Mouse (Mus musculus) adrenal gland, adult 8-10 months (tissue): ENCODE results near the gene Srsf5. TPM values are rescaled to one million over a fixed set of nuclear protein-coding genes. Genes with fewer than 3 reads are reported as not detected.

ENCODE experiments used
- DNase-seq: peaks from one replicate; pipeline ENCODE4 v3.0.0; 2022
- total RNA-seq, 4 experiments: library from RNA; stranded (reverse); gene quantifications; 2 replicates each; pipeline ENCODE4 v1.2.4; 2022

The Srsf5 gene
- total RNA-seq, 4 experiments from 2014 or later, result 281 to 615 (median 513) TPM

DNA sequence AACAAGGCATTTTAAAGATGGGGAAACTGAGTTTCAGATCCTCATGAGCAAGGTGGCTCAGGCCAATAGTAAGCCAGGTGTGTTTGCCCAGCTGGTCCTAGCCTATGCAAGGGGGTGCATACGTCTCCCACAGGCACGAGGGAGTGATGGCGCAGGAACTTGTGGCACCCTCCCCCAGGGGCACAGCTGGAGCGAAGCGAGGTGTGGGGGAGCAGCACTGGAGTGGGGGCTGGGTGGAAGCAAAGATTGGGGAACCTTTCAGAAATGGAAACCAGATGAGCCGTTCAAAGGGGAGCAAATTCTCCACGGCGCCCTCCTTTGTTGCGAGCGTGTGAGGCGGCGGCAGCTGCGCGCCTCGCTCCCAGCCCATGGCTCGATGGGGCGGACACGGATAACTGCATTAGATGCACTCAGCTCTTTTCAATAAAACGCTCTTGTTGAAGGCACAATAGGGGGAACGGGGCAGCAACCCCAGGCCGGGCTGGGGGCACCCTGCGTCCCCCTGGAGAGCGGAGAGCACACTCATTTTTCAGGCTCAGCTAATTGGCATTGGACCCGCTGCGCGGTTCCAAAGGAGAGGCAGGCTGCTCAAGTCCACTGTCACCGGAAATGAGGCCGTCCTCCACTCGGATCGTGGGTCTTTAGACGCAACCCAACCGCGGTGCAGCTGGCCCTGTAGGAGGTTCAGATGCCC, 53.4 kb downstream of the Srsf5 start:
- no peak for DNase-seq

Other genes starting within 250 kb of the Srsf5 start
- under 1 TPM in 1 of 4 experiments, not detected in 3; 0.09 TPM for gene Ccdc177, start 184.8 kb upstream of the Srsf5 start, total RNA-seq
- gene Susd6, start 155.0 kb upstream of the Srsf5 start, total RNA-seq, result 10 to 100 TPM; 58.0 to 74.0 (median 70.3) TPM
- gene Slc10a1, start 23.2 kb downstream of the Srsf5 start, total RNA-seq, result under 1 TPM in 2 of 4 experiments, not detected in 2; 0.22 to 0.23 TPM
- 100 to 1,000 TPM; 130 to 186 (median 164) TPM for gene Smoc1, start 81.3 kb downstream of the Srsf5 start, total RNA-seq